Mouse (Mus musculus) olfactory bulb, adult 2 months (tissue): ENCODE measurements around the gene Pin4. TPM values are rescaled to one million over a fixed set of nuclear protein-coding genes. Genes with fewer than 3 reads are reported as not detected.

ENCODE experiments used
- H3K27ac ChIP-seq: fragments of 200-500 bp; 2 replicates; pipeline ENCODE4 v1.5.1; 2012; ENCODE audit warnings: low read depth, low read length; ENCODE audit not compliant: insufficient read depth
- H3K4me1 ChIP-seq: fragments of 200-500 bp; 2 replicates; pipeline ENCODE4 v1.6.1; 2012; ENCODE audit warnings: low read length; ENCODE audit not compliant: control insufficient read depth, insufficient read depth
- H3K4me3 ChIP-seq: fragments of 200-500 bp; 2 replicates; pipeline ENCODE4 v1.5.1; 2012; ENCODE audit warnings: mild to moderate bottlenecking, low read depth, low read length, moderate library complexity; ENCODE audit not compliant: insufficient read depth
- CTCF ChIP-seq: fragments of 200-500 bp; IDR thresholded peaks from 2 replicates; pipeline ENCODE4 v1.5.1; 2012; ENCODE audit warnings: low read depth, mild to moderate bottlenecking, low read length, moderate library complexity; ENCODE audit not compliant: insufficient read depth
- POLR2A ChIP-seq: fragments of 200-500 bp; IDR thresholded peaks from 2 replicates; pipeline ENCODE4 v1.6.1; 2012; ENCODE audit warnings: mild to moderate bottlenecking, low read depth, low read length, moderate library complexity; ENCODE audit not compliant: insufficient read depth
- WGBS: fragments of 180-500 bp; shearing (Covaris S2); methylation state at CpG from one replicate; pipeline ENCODE4 v1.1.7; 2018; 5-methylcytosine and 5-hydroxymethylcytosine counted together
- polyA plus RNA-seq: library from polyadenylated mRNA; stranded (reverse); fragments of >200 nt; gene quantifications from 2 replicates; pipeline ENCODE4 v1.2.4, GENCODE M21; 2012; ENCODE audit warnings: low replicate concordance; ENCODE audit not compliant: missing spikeins, insufficient read depth, insufficient read length

Gene Pin4
- polyA plus RNA-seq, 1 experiment: not detected

- Histone ChIP-seq H3K27ac (no peak overlapping the region), H3K4me1 (peaks cover 3% of the 10 kb centered on the region), H3K4me3 (no peak overlapping the region)
- TF ChIP-seq CTCF (no peak), POLR2A (no peak)
- 62% methylated on average over 2 of the region's 2 CpGs for WGBS
Observed at GRCm38 (mm10) chrX:102121321-102121720, 2.1 kb downstream of the Pin4 start.

GRCm38 (mm10) chrX:102141157-102141556, 21.9 kb downstream of the Pin4 start:
- TF ChIP-seq CTCF (no peak), POLR2A (no peak)
- H3K4me3 ChIP-seq: no peak overlapping the region
- WGBS: 65% methylated on average over 1 of the region's 1 CpGs
- H3K4me1 ChIP-seq: no peaks in the 10 kb centered on the region
- H3K27ac ChIP-seq: no peak overlapping the region

GRCm38 (mm10) chrX:102156618-102157422, 37.6 kb downstream of the Pin4 start, which contains the start of gene Ercc6l:
Gene Ercc6l, minus strand, starts transcription at chrX:102157091.
- peak within 1 kb of the TSS; percentile 38 for H3K4me3 ChIP-seq
- no peak within 1 kb of the TSS for H3K27ac ChIP-seq
- WGBS: 11% methylated on average over 42 of the region's 42 CpGs
- no peak for TF ChIP-seq POLR2A
- TF ChIP-seq CTCF: no peak
- H3K4me1 ChIP-seq: no peaks in the 10 kb centered on the region

- 46% methylated on average over 5 of the region's 5 CpGs for WGBS
Observed at GRCm38 (mm10) chrX:102157423-102157791, 38.2 kb downstream of the Pin4 start.

GRCm38 (mm10) chrX:102159778-102160177, 40.5 kb downstream of the Pin4 start:
- no peaks in the 10 kb centered on the region for H3K4me1 ChIP-seq
- 70% methylated on average over 2 of the region's 2 CpGs for WGBS
- no peak overlapping the region for H3K27ac ChIP-seq
- TF ChIP-seq POLR2A: no peak
- no peak for TF ChIP-seq CTCF
- no peak overlapping the region for H3K4me3 ChIP-seq

More at GRCm38 (mm10) chrX:102157423-102157791, 38.2 kb downstream of the Pin4 start:
- Histone ChIP-seq H3K27ac (no peak overlapping the region), H3K4me1 (no peaks in the 10 kb centered on the region), H3K4me3 (peak overlapping the region; percentile 38)
- TF ChIP-seq POLR2A (no peak), CTCF (no peak)

- Histone ChIP-seq H3K4me1 (no peaks in the 10 kb centered on the region), H3K4me3 (no peak overlapping the region), H3K27ac (no peak overlapping the region)
- WGBS: 76% methylated on average over 2 of the region's 2 CpGs
- no peak for TF ChIP-seq CTCF
- TF ChIP-seq POLR2A: no peak
Observed at GRCm38 (mm10) chrX:102160528-102160927, 41.3 kb downstream of the Pin4 start.

GRCm38 (mm10) chrX:102163096-102163495, 43.8 kb downstream of the Pin4 start:
- Histone ChIP-seq H3K4me1 (peaks cover 9% of the 10 kb centered on the region), H3K4me3 (no peak overlapping the region), H3K27ac (no peak overlapping the region)
- 31% methylated on average over 2 of the region's 2 CpGs for WGBS
- TF ChIP-seq POLR2A (no peak), CTCF (no peak)

GRCm38 (mm10) chrX:102163529-102163928, 44.3 kb downstream of the Pin4 start:
- TF ChIP-seq CTCF (no peak), POLR2A (no peak)
- Histone ChIP-seq H3K4me1 (peaks cover 9% of the 10 kb centered on the region), H3K4me3 (no peak overlapping the region), H3K27ac (no peak overlapping the region)
- 76% methylated on average over 4 of the region's 4 CpGs for WGBS

GRCm38 (mm10) chrX:102166521-102166920, 47.3 kb downstream of the Pin4 start:
- peaks cover 9% of the 10 kb centered on the region for H3K4me1 ChIP-seq
- 28% methylated on average over 5 of the region's 5 CpGs for WGBS
- H3K4me3 ChIP-seq: no peak overlapping the region
- peak overlapping the region; percentile 87 for H3K27ac ChIP-seq
- no peak for TF ChIP-seq POLR2A
- TF ChIP-seq CTCF: no peak
